Mouse (Mus musculus) hindbrain, embryonic 12.5 days (tissue): ENCODE measurements around the gene Itprip. TPM values are rescaled to one million over a fixed set of nuclear protein-coding genes. Genes with fewer than 3 reads are reported as not detected.
A peak's percentile ranks its signal among the peaks of the same experiment; 100 is the strongest.
"Not testable (repeated sequence)": the region's sequence is repeated elsewhere in the genome, so short reads cannot be mapped to it uniquely, and the experiment has no call there.

Source experiments
- ATAC-seq: fragments of 200-750 bp; cut with Nextera tagmentation; 2 replicates; pipeline ENCODE4 v1.8.0; 2017; ENCODE audit warnings: moderate TSS enrichment; ENCODE audit not compliant: low FRiP score
- H3K27ac ChIP-seq: fragments of 300-500 bp; sonication (generic); 2 replicates; pipeline ENCODE4 v1.5.1; 2016; ENCODE audit warnings: mild to moderate bottlenecking
- H3K27me3 ChIP-seq: fragments of 300-500 bp; sonication (generic); 2 replicates; pipeline ENCODE4 v1.6.1; 2016; ENCODE audit warnings: mild to moderate bottlenecking
- H3K36me3 ChIP-seq: fragments of 300-500 bp; sonication (generic); 2 replicates; pipeline ENCODE4 v1.6.1; 2016; ENCODE audit warnings: mild to moderate bottlenecking
- H3K4me1 ChIP-seq: fragments of 300-500 bp; sonication (generic); 2 replicates; pipeline ENCODE4 v1.6.1; 2016
- H3K4me2 ChIP-seq: fragments of 300-500 bp; sonication (generic); replicated peaks from 2 replicates; pipeline ENCODE4 v1.6.1; 2016; ENCODE audit warnings: mild to moderate bottlenecking
- H3K4me3 ChIP-seq: fragments of 300-500 bp; sonication (generic); 2 replicates; pipeline ENCODE4 v1.5.1; 2016; ENCODE audit warnings: mild to moderate bottlenecking
- H3K9ac ChIP-seq: fragments of 300-500 bp; sonication (generic); 2 replicates; pipeline ENCODE4 v1.6.1; 2016; ENCODE audit warnings: mild to moderate bottlenecking, moderate library complexity
- H3K9me3 ChIP-seq: fragments of 300-500 bp; sonication (generic); replicated peaks from 2 replicates; pipeline ENCODE4 v1.6.1; 2016; ENCODE audit warnings: mild to moderate bottlenecking
- WGBS: fragments of 180-500 bp; shearing (Covaris S2); methylation state at CpG from one replicate; pipeline ENCODE4 v1.1.7; 2016; 5-methylcytosine and 5-hydroxymethylcytosine counted together
- microRNA-seq: library from miRNA; unstranded; fragments of <30 nt; microRNA quantifications from one replicate; pipeline ENCODE4, GENCODE M21; 2017
- polyA plus RNA-seq: library from polyadenylated mRNA; unstranded; fragments of >200 nt; fragmentation: Nextera tagmentation; extraction: Ambion mirVana; gene quantifications from 2 replicates; pipeline ENCODE4 v1.2.1, GENCODE M21; 2016

The Itprip gene
- polyA plus RNA-seq, 1 experiment from 2014 or later = 16.1 TPM

DNA sequence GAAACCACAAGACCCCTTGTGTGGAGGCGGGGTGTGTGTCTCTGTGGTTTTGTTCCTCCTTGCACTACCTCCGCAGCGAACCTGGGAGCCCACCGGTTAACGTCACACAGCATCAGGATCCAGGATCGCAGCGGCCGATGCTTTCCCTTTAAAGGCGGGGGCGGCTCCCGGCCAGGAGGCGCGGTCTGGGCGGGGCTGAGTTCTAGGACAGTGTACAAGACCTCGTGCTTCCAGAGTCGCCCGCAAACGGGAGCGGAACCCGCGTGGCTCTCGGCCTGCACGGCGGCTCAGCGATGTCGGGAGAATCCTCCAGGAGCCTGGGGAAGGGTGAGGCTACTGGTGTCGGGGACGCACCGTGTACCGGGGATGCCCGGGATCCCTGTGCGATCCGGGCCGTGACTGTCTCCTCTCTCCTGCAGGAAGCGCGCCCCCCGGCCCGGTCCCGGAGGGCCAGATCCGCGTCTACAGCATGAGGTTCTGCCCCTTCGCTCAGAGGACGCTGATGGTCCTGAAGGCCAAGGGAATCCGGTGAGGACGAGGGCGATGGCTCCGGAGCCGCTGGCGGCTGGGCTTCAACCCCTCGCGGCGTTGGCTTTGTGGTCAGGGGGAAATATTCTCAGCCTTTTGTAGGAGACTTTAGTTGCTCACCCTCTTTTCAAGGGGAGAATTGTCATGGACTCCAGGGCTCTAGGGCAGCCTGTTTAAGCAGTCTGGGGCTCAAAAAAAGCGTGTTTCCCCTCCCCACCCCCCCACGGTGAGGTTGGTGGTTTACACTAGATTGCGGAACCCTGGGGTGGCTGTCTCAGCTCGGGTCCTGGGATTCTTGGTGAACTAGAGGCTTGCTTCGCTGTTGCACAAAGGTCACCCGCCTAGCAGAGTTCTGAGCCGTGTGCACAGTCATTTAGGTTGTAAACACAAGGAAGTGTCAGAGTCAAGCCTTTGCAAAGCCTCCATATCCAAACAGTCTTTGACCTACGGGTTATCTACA is 64.0 kb downstream of the Itprip start, which contains the start of gene Gsto1:
Gene Gsto1, plus strand, starts transcription at position 175 of the 988 bp plus-strand sequence.
- peak within 1 kb of the TSS; percentile 99 for H3K4me2 ChIP-seq
- H3K9ac ChIP-seq = peak within 1 kb of the TSS; percentile 78
- 1% methylated on average over 60 of the region's 60 CpGs for WGBS
- H3K4me1 ChIP-seq = peaks cover 14% of the 10 kb centered on the region
- H3K27ac ChIP-seq = peak within 1 kb of the TSS; percentile 64; the same call in 1 of the 2 replicates
- H3K27me3 ChIP-seq = no peaks in the 10 kb centered on the region; the same call in 1 of the 2 replicates
- no peaks in the 10 kb centered on the region for H3K9me3 ChIP-seq
- peak; percentile 94 for ATAC-seq
- H3K36me3 ChIP-seq = no peaks in the 10 kb centered on the region
- peak within 1 kb of the TSS; percentile 68 for H3K4me3 ChIP-seq

DNA sequence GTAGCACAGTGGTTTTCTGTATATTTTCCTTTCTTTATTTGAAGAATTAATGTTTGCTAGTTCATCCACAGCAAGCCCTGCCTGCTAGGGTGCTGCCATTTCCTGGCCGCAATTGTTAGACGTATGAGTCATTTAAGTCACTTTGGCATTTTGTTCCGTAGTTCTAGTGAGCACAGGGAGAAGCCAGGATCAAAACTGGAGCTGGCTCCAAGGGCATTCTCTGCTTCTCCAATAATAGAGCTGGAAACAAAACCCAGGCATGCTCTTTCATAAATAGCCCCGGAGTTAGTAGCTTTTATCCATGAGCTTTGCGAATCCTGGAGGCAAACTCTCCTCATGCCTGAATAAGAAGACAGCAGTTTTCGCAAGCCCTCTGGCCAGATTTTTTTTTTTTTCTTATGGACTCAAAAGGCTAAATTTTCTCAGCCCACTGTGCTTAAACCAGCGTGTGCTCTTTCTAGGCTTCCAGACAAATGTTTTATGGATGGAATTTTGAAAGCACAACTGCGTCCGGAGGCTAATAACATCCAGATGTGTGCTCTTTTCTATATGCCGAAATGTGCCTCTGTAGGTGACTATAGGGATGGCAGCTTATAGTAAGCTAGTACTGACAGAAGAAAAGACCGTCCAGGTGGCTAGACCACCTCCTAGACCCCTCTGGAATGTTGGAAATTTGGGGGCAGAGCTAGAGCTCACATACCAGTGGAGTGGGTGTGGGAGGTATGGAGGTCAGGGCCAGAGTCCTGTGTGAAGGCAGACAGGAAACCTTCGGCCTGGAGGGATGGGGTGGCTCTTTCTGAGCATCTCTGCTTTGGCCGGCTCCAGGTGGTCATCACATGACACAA is 64.9 kb downstream of the Itprip start:
- WGBS = 24% methylated on average over 13 of the region's 13 CpGs
- ATAC-seq = no peak; the same call in 1 of the 2 replicates
- Histone ChIP-seq H3K9me3 (no peaks in the 10 kb centered on the region), H3K27ac (peak overlapping the region; percentile 24; the same call in 1 of the 2 replicates), H3K4me3 (peak overlapping the region; percentile 68), H3K4me2 (peak overlapping the region; percentile 99), H3K27me3 (no peaks in the 10 kb centered on the region; the same call in 1 of the 2 replicates), H3K9ac (peak overlapping the region; percentile 78), H3K36me3 (no peaks in the 10 kb centered on the region), H3K4me1 (peaks cover 14% of the 10 kb centered on the region)

DNA sequence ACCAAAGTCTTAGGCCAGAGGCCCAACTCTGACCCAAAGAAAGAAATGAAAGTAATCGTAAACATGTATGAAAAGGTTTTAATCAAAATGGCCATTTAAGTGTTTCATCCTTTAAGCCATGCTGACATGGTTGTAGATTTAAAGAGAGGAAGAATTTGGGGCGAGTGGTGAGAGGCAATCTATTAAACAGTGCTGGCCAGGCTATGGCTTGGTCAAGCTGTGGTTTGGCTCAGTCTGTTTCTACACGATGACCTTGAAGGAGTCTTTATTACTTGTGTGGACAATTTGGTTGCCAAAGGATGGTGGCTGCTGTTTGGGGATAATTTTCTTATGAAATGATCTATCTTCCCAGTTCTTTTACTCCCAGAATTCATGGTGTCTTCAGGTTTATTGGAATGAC is 66.0 kb downstream of the Itprip start:
- H3K9me3 ChIP-seq = no peaks in the 10 kb centered on the region
- H3K27me3 ChIP-seq = no peaks in the 10 kb centered on the region; the same call in 1 of the 2 replicates
- no peak overlapping the region for H3K27ac ChIP-seq
- H3K9ac ChIP-seq = no peak overlapping the region
- ATAC-seq = no peak
- no peak overlapping the region for H3K4me2 ChIP-seq
- peaks cover 12% of the 10 kb centered on the region for H3K4me1 ChIP-seq
- WGBS = 83% methylated on average over 3 of the region's 3 CpGs
- no peaks in the 10 kb centered on the region for H3K36me3 ChIP-seq
- no peak overlapping the region for H3K4me3 ChIP-seq

DNA sequence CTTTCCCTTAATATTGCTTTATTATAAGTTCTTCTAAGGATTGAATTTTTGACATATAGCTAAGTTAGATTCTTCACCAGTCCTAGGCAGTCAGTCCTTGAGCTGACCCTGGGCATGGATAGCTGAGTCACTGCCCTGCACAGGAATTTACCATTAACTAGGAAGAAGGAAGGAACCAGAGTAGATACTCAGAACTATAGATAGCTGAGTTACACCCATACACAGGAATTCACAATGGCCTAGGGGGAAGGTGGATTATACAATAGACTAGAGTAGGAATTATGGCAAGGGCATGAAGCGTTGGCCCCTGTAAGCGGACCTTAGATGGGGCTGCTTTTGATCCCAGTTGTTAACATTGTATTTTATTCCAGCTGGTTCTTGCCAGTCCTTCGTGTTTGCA is 67.0 kb downstream of the Itprip start:
- not testable (repeated sequence) for H3K27ac ChIP-seq, H3K27me3 ChIP-seq, H3K4me2 ChIP-seq, ATAC-seq, H3K36me3 ChIP-seq, H3K9ac ChIP-seq, H3K4me3 ChIP-seq, H3K9me3 ChIP-seq
- 92% methylated on average over 3 of the region's 3 CpGs for WGBS
- H3K4me1 ChIP-seq = peaks cover 12% of the 10 kb centered on the region

DNA sequence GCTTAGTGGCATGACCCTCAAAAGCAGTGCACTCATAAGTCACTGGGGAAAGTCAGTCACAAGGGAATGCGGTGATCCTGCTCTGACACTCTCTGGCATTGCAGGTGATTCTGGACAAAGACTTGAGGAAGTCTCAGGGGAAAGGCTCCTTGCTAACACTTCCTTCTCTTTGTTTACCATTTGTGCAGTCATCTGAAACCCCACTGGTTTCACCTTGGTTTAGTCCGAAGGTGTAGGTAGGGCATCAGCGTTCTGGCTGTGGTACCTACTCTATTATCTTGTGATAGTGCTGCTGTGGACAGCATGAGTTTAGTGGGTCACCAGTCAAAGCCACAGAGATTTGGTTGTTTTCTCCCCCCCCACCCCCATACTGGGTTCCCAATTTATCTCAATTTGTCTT is 69.4 kb downstream of the Itprip start:
- H3K4me3 ChIP-seq = no peak overlapping the region
- H3K27ac ChIP-seq = no peak overlapping the region
- no peak overlapping the region for H3K9ac ChIP-seq
- no peaks in the 10 kb centered on the region for H3K9me3 ChIP-seq
- H3K27me3 ChIP-seq = no peaks in the 10 kb centered on the region; the same call in 1 of the 2 replicates
- no peak overlapping the region for H3K4me2 ChIP-seq
- H3K4me1 ChIP-seq = peaks cover 3% of the 10 kb centered on the region; the same call in 1 of the 2 replicates
- 92% methylated on average over 3 of the region's 3 CpGs for WGBS
- ATAC-seq = no peak
- H3K36me3 ChIP-seq = no peaks in the 10 kb centered on the region

Small RNAs within 50 kb of the gene (microRNA-seq; reads per million reads assigned to microRNA genes)
- not detected for gene Gm22240

Other genes with a start within 250 kb of the Itprip start
- 0.66 and 1.2 TPM in 2 replicates for gene Col17a1, start 227.2 kb downstream of the Itprip start, polyA plus RNA-seq
- 249 and 263 TPM in 2 replicates for gene Sfr1, start 187.6 kb downstream of the Itprip start, polyA plus RNA-seq
- gene Gsto1, start 64.3 kb downstream of the Itprip start, polyA plus RNA-seq = 102 and 106 TPM in 2 replicates
- 0.96 and 1.3 TPM in 2 replicates for gene Gsto2, start 53.8 kb downstream of the Itprip start, polyA plus RNA-seq
- 1.7 and 3.2 TPM in 2 replicates for gene Cfap43, start within 50 bp of the Itprip start, polyA plus RNA-seq
- 0.30 and 0.72 TPM in 2 replicates for gene Cfap58, start 18.4 kb upstream of the Itprip start, polyA plus RNA-seq